Mouse (Mus musculus): Measurements from ENCODE around the gene Ndufaf2.

DNA sequence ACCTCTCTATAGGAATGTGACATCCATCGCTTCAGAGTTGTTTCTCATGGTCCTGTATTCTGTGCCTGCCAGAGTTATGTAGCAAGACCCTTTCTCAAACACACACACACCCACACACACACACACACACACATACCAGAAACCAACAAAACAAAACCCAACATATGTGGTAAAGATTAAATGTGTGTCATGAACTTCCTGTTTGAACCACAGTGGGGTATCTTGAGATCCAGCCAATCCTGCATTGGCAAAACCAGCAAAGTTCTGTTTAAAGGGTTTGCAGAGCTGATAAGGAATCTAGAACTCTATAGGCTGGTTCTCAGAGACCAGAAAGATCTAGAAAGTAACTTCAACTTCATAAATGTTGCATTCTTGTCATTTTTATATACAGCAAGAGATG, 11.6 kb upstream of the Ndufaf2 start:
- no peak for TF ChIP-seq CTCF (IDR thresholded peaks at IDR 0.05; ENCODE audit: control insufficient read depth, insufficient read depth, insufficient replicate concordance, low read depth, low read length)
- TF ChIP-seq POLR2A (IDR thresholded peaks at IDR 0.05; ENCODE audit: control insufficient read depth, low read depth, low read length): no peak

Data from testis, adult 2 months (tissue).